Mouse (Mus musculus) natural killer cell, adult 2 months (primary cell): Measurements from ENCODE around the gene Vipr2.
A peak's percentile ranks its signal among the peaks of the same experiment; 100 is the strongest.

Source experiments
- DNase-seq, 2 experiments: peaks; one replicate each; pipeline ENCODE4 v3.0.0; 2022; ENCODE audit warnings: low spot score in 2 of 2

Vipr2 gene

GRCm38 (mm10) chr12:116096361-116096904 is 18.9 kb downstream of the Vipr2 start:
- DNase-seq = no peak

- DNase-seq = no peak
These were observed 19.6 kb downstream of the Vipr2 start for GRCm38 (mm10) chr12:116097166-116097565.

- no peak for DNase-seq
These were observed 24.4 kb downstream of the Vipr2 start for GRCm38 (mm10) chr12:116101945-116102344.

- DNase-seq = no peak
These were observed 32.2 kb downstream of the Vipr2 start for GRCm38 (mm10) chr12:116109451-116110353.

GRCm38 (mm10) chr12:116111007-116111694 is 33.6 kb downstream of the Vipr2 start:
- no peak for DNase-seq

- no peak for DNase-seq
These were observed 38.3 kb downstream of the Vipr2 start for GRCm38 (mm10) chr12:116115781-116116180.

GRCm38 (mm10) chr12:116116455-116116854 is 38.9 kb downstream of the Vipr2 start:
- no peak for DNase-seq

- DNase-seq = no peak
These were observed 39.9 kb downstream of the Vipr2 start for GRCm38 (mm10) chr12:116117352-116117929.

GRCm38 (mm10) chr12:116119001-116119400 is 41.5 kb downstream of the Vipr2 start:
- no peak for DNase-seq

- no peak for DNase-seq
These were observed 46.3 kb downstream of the Vipr2 start for GRCm38 (mm10) chr12:116123786-116124185.

- DNase-seq = no peak
These were observed 53.4 kb downstream of the Vipr2 start for GRCm38 (mm10) chr12:116130936-116131335.

- no peak for DNase-seq
These were observed 55.4 kb downstream of the Vipr2 start for GRCm38 (mm10) chr12:116132909-116133308.

GRCm38 (mm10) chr12:116135906-116136305 is 58.4 kb downstream of the Vipr2 start:
- DNase-seq = no peak

GRCm38 (mm10) chr12:116138322-116139205 is 61.0 kb downstream of the Vipr2 start:
- peak in 1 of 2 experiments; percentile 31 for DNase-seq

GRCm38 (mm10) chr12:116140605-116141004 is 63.1 kb downstream of the Vipr2 start:
- DNase-seq = no peak

GRCm38 (mm10) chr12:116141816-116142215 is 64.3 kb downstream of the Vipr2 start:
- DNase-seq = peak in 1 of 2 experiments; percentile 31

GRCm38 (mm10) chr12:116142464-116142863 is 64.9 kb downstream of the Vipr2 start:
- no peak for DNase-seq

GRCm38 (mm10) chr12:116145246-116145645 is 67.7 kb downstream of the Vipr2 start:
- DNase-seq = peak; percentile 74 to 78

- DNase-seq = no peak
These were observed 68.2 kb downstream of the Vipr2 start for GRCm38 (mm10) chr12:116145686-116146085.

- DNase-seq = no peak
These were observed 69.6 kb downstream of the Vipr2 start for GRCm38 (mm10) chr12:116146996-116147634.
